Comparison of ENCODE assay signal across 1 mouse cellular context in genomic region chrX:142227398-142228054, GRCm38 (mm10).
TF ChIP-seq lines count a peak whose summit lies in the region.

No protein-coding gene starts in this region.

TF ChIP-seq in MEL, 35 proteins besides CTCF, POLR2A, EP300 and RAD21 (continued from another document):
- TF ChIP-seq E2F4 (IDR thresholded peaks at IDR 0.05; ENCODE audit: borderline replicate concordance, low read depth, low read length), result no peak
- TF ChIP-seq KAT2A (conservative IDR thresholded peaks at IDR 0.05; ENCODE audit: low read depth, low read length), result no peak
- TF ChIP-seq MAFK (IDR thresholded peaks at IDR 0.05; ENCODE audit: borderline replicate concordance, low read depth, low read length), result no peak
